Mouse (Mus musculus): ENCODE measurements at regions not wholly inside any gene's neighbourhood (a gene's known extent, or its start where the extent isn't known, plus 50 kb on each side); places are given as distances from the start of the nearest gene placed in this dataset.
A peak's percentile ranks its signal among the peaks of the same experiment; 100 is the strongest.

- no peak for DNase-seq (ENCODE audit: low spot score in 2 of 2)
These were observed 814.8 kb downstream of the Car8 start for GRCm38 (mm10) chr4:7424081-7424480.

GRCm38 (mm10) chr4:7423204-7423603 lies 815.6 kb downstream of the Car8 start:
- no peak for DNase-seq (ENCODE audit: low spot score in 2 of 2)

- DNase-seq (ENCODE audit: low spot score in 2 of 2) = no peak
These were observed 816.1 kb downstream of the Car8 start for GRCm38 (mm10) chr4:7422787-7423186.

- no peak for DNase-seq (ENCODE audit: low spot score in 2 of 2)
These were observed 824.5 kb downstream of the Car8 start for GRCm38 (mm10) chr4:7414301-7414700.

GRCm38 (mm10) chr4:7392696-7393095 lies 846.1 kb downstream of the Car8 start:
- DNase-seq (ENCODE audit: low spot score in 2 of 2) = no peak

- peak in 1 of 2 experiments; percentile 36 for DNase-seq (ENCODE audit: low spot score in 2 of 2)
These were observed 847.2 kb downstream of the Car8 start for GRCm38 (mm10) chr4:7391596-7391995.

- DNase-seq (ENCODE audit: low spot score in 2 of 2) = no peak
These were observed 853.8 kb downstream of the Car8 start for GRCm38 (mm10) chr4:7385069-7385468.

- no peak for DNase-seq (ENCODE audit: low spot score in 2 of 2)
These were observed 858.8 kb downstream of the Car8 start for GRCm38 (mm10) chr4:7379996-7380395.

GRCm38 (mm10) chr4:7364238-7365040 lies 874.4 kb downstream of the Car8 start:
- DNase-seq (ENCODE audit: low spot score in 2 of 2) = no peak

GRCm38 (mm10) chr4:7363508-7363907 lies 875.3 kb downstream of the Car8 start:
- no peak for DNase-seq (ENCODE audit: low spot score in 2 of 2)

GRCm38 (mm10) chr4:7356202-7356601 lies 882.6 kb downstream of the Car8 start:
- no peak for DNase-seq (ENCODE audit: low spot score in 2 of 2)

GRCm38 (mm10) chr4:7347317-7347716 lies 891.5 kb downstream of the Car8 start:
- no peak for DNase-seq (ENCODE audit: low spot score in 2 of 2)

- no peak for DNase-seq (ENCODE audit: low spot score in 2 of 2)
These were observed 897.7 kb downstream of the Car8 start for GRCm38 (mm10) chr4:7341159-7341558.

- DNase-seq (ENCODE audit: low spot score in 2 of 2) = no peak
These were observed 924.6 kb downstream of the Car8 start for GRCm38 (mm10) chr4:7314261-7314660.

- no peak for DNase-seq (ENCODE audit: low spot score in 2 of 2)
These were observed 925.6 kb downstream of the Car8 start for GRCm38 (mm10) chr4:7313219-7313618.

- DNase-seq (ENCODE audit: low spot score in 2 of 2) = no peak
These were observed 926.7 kb downstream of the Car8 start for GRCm38 (mm10) chr4:7312160-7312559.

GRCm38 (mm10) chr4:7269047-7269446 lies 969.8 kb downstream of the Car8 start:
- no peak for DNase-seq (ENCODE audit: low spot score in 2 of 2)

- DNase-seq (ENCODE audit: low spot score in 2 of 2) = no peak
These were observed 982.4 kb downstream of the Car8 start for GRCm38 (mm10) chr4:7256486-7256885.

GRCm38 (mm10) chr4:7253616-7254015 lies 985.2 kb downstream of the Car8 start:
- peak in 1 of 2 experiments; percentile 19 for DNase-seq (ENCODE audit: low spot score in 2 of 2)

GRCm38 (mm10) chr4:7251641-7252040 lies 987.2 kb downstream of the Car8 start:
- DNase-seq (ENCODE audit: low spot score in 2 of 2) = no peak

GRCm38 (mm10) chr4:7247816-7248215 lies 991.0 kb downstream of the Car8 start:
- no peak for DNase-seq (ENCODE audit: low spot score in 2 of 2)

GRCm38 (mm10) chr4:7247244-7247643 lies 991.6 kb downstream of the Car8 start:
- DNase-seq (ENCODE audit: low spot score in 2 of 2) = no peak

- no peak for DNase-seq (ENCODE audit: low spot score in 2 of 2)
These were observed 992.0 kb downstream of the Car8 start for GRCm38 (mm10) chr4:7246828-7247227.
